Mouse (Mus musculus) left cerebral cortex, postnatal 10 days (tissue): ENCODE measurements at regions not wholly inside any gene's neighbourhood (a gene's known extent, or its start where the extent isn't known, plus 50 kb on each side); places are given as distances from the start of the nearest gene placed in this dataset.

Experiments used
- DNase-seq, 2 experiments: peaks; one replicate each; pipeline ENCODE4 v3.0.0; 2021 to 2022; ENCODE audit warnings: low spot score in 2 of 2, mixed read lengths in 1 of 2; ENCODE audit errors: extremely low spot score in 1 of 2
- intact Hi-C: fragments of 180-260 bp; cut with DNase I; formaldehyde crosslinking; loops from one replicate; pipeline ENCODE4 v1.15.1; 2025

- intact Hi-C loops: no loop called here
- no peak for DNase-seq
These were observed 316.6 kb upstream of the Meis1 start for GRCm38 (mm10) chr11:19335384-19335783.

GRCm38 (mm10) chr11:19339721-19340317, 321.0 kb upstream of the Meis1 start:
- intact Hi-C loops: no loop called here
- no peak for DNase-seq

- intact Hi-C loops: no loop called here
- DNase-seq: no peak
These were observed 322.1 kb upstream of the Meis1 start for GRCm38 (mm10) chr11:19340889-19341288.

- intact Hi-C loops: no loop called here
- DNase-seq: no peak
These were observed 322.6 kb upstream of the Meis1 start for GRCm38 (mm10) chr11:19341379-19341778.

GRCm38 (mm10) chr11:19342803-19343202, 324.0 kb upstream of the Meis1 start:
- intact Hi-C loops: no loop called here
- DNase-seq: no peak

- intact Hi-C loops: no loop called here
- no peak for DNase-seq
These were observed 327.6 kb upstream of the Meis1 start for GRCm38 (mm10) chr11:19346276-19346826.

- intact Hi-C loops: no loop called here
- DNase-seq: no peak
These were observed 331.8 kb upstream of the Meis1 start for GRCm38 (mm10) chr11:19350331-19351242.

- intact Hi-C loops: no loop called here
- DNase-seq: no peak
These were observed 332.5 kb upstream of the Meis1 start for GRCm38 (mm10) chr11:19351243-19351787.

GRCm38 (mm10) chr11:19353706-19354105, 334.9 kb upstream of the Meis1 start:
- intact Hi-C loops: no loop called here

GRCm38 (mm10) chr11:19355179-19355578, 336.4 kb upstream of the Meis1 start:
- no peak for DNase-seq
- intact Hi-C loops: no loop called here

More at GRCm38 (mm10) chr11:19353706-19354105, 334.9 kb upstream of the Meis1 start:
- DNase-seq: no peak

GRCm38 (mm10) chr11:19356151-19356550, 337.4 kb upstream of the Meis1 start:
- intact Hi-C loops: no loop called here
- DNase-seq: no peak

- no peak for DNase-seq
- intact Hi-C loops: no loop called here
These were observed 350.4 kb upstream of the Meis1 start for GRCm38 (mm10) chr11:19369152-19369551.

- intact Hi-C loops: no loop called here
- DNase-seq: peak in 1 of 2 experiments; percentile 22
These were observed 354.7 kb upstream of the Meis1 start for GRCm38 (mm10) chr11:19373476-19373875.

GRCm38 (mm10) chr11:19380935-19381334, 362.1 kb upstream of the Meis1 start:
- DNase-seq: no peak
- intact Hi-C loops: no loop called here

- no peak for DNase-seq
- intact Hi-C loops: no loop called here
These were observed 370.4 kb upstream of the Meis1 start for GRCm38 (mm10) chr11:19389136-19389535.

- DNase-seq: no peak
- intact Hi-C loops: no loop called here
These were observed 373.4 kb upstream of the Meis1 start for GRCm38 (mm10) chr11:19392190-19392589.

GRCm38 (mm10) chr11:19394372-19394771, 375.6 kb upstream of the Meis1 start:
- no peak for DNase-seq
- intact Hi-C loops: no loop called here

GRCm38 (mm10) chr11:19400396-19400795, 381.6 kb upstream of the Meis1 start:
- intact Hi-C loops: no loop called here
- DNase-seq: no peak

- intact Hi-C loops: no loop called here
These were observed 401.4 kb upstream of the Meis1 start for GRCm38 (mm10) chr11:19420143-19420542.

GRCm38 (mm10) chr11:19423268-19423667, 404.5 kb upstream of the Meis1 start:
- DNase-seq: no peak
- intact Hi-C loops: no loop called here

More at GRCm38 (mm10) chr11:19420143-19420542, 401.4 kb upstream of the Meis1 start:
- DNase-seq: no peak
